Comparison of ENCODE assay signal across 14 mouse cellular contexts in the genomic region with DNA sequence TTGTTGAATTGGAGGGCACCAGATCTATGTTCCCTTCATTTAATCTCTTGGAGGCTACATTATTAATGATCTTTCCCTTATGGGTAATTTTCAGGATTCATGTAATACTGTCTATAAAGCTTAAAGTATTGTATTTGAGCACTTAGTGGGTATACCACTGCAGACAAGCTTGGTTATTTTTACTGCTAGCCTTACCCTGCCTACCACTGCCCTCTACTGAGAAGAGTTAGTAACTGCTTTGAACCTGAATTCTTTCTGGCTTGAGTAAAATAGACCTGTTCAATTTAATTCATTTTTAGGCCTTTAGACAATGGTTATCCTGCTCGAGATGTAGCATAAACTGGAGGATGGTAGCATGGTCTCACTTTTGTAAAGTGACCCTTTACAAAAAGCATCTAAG.
DNase-seq lines count a peak whose midpoint lies in the region; ATAC-seq and TF ChIP-seq lines count a peak whose summit lies in the region.
"Had no signal": no experiment of that assay in that cellular context is flagged by ENCODE, and none has a peak within 500 bp of the region (broad histone marks: within the 10 kb centered on the region; RNA-seq: fewer than 3 reads in every experiment).

No protein-coding gene starts in this region.

- H3K27me3 ChIP-seq in limb, embryonic 14.5 days (ENCODE audit: control insufficient read depth, insufficient read depth, low read length) = no peaks in the 10 kb centered on the region
- no peaks in the 10 kb centered on the region for H3K27me3 ChIP-seq in limb, embryonic 10.5 days (ENCODE audit: low read depth, poor library complexity, severe bottlenecking)
- H3K27me3 ChIP-seq in MEL (ENCODE audit: control insufficient read depth in 1 of 2, insufficient read depth in 2 of 2, low read length in 2 of 2) = no peaks in the 10 kb centered on the region
- H3K27me3 ChIP-seq: embryonic facial prominence, embryonic 15.5 days; heart, embryonic 15.5 days; limb, embryonic 13.5 days had no signal

- peak; percentile 63 for TF ChIP-seq CTCF in gastrocnemius, adult 2 months (IDR thresholded peaks at IDR 0.05)
- TF ChIP-seq CTCF in MEL (IDR thresholded peaks at IDR 0.05 in 2 of 3, conservative IDR thresholded peaks at IDR 0.05 in 1 of 3; ENCODE audit: control insufficient read depth in 1 of 3, insufficient read depth in 1 of 3, low read depth in 2 of 3, low read length in 3 of 3, poor library complexity in 1 of 3, severe bottlenecking in 1 of 3) = peak in 1 of 3 experiments; percentile 22; a peak in 1 of 6 replicates

- no peak overlapping the region for H3K4me2 ChIP-seq in limb, embryonic 14.5 days (replicated peaks; ENCODE audit: low read depth, low read length, severe bottlenecking)
- H3K4me2 ChIP-seq: embryonic facial prominence, embryonic 15.5 days; heart, embryonic 15.5 days; limb, embryonic 13.5 days; midbrain, embryonic 11.5 days had no signal

- H3K4me3 ChIP-seq in gastrocnemius, adult 2 months = no peak overlapping the region
- H3K4me3 ChIP-seq in limb, embryonic 14.5 days (replicated peaks; ENCODE audit: low read length) = no peak overlapping the region
- no peak overlapping the region for H3K4me3 ChIP-seq in limb, embryonic 10.5 days
- no peak overlapping the region for H3K4me3 ChIP-seq in MEL (ENCODE audit: control insufficient read depth in 1 of 2, insufficient read depth in 1 of 2, low read depth in 2 of 2, low read length in 2 of 2)
- H3K4me3 ChIP-seq: embryonic facial prominence, embryonic 15.5 days; heart, embryonic 15.5 days; limb, embryonic 13.5 days had no signal

- peak; percentile 18 for TF ChIP-seq RAD21 in MEL (IDR thresholded peaks at IDR 0.05; ENCODE audit: low read depth, low read length)

- 25% methylated on average over 1 of the region's 1 CpGs for WGBS in limb, embryonic 14.5 days
- 52% methylated on average over 1 of the region's 1 CpGs for WGBS in limb, embryonic 10.5 days

- H3K36me3 ChIP-seq in limb, embryonic 14.5 days (ENCODE audit: control insufficient read depth, insufficient read depth, low read length) = no peaks in the 10 kb centered on the region
- H3K36me3 ChIP-seq in limb, embryonic 10.5 days = no peaks in the 10 kb centered on the region
- no peaks in the 10 kb centered on the region for H3K36me3 ChIP-seq in MEL (ENCODE audit: control insufficient read depth in 1 of 2, insufficient read depth in 2 of 2, low read length in 2 of 2)
- H3K36me3 ChIP-seq: embryonic facial prominence, embryonic 15.5 days; heart, embryonic 15.5 days; limb, embryonic 13.5 days had no signal

- H3K9me3 ChIP-seq in limb, embryonic 14.5 days (ENCODE audit: control insufficient read depth, low read length) = no peaks in the 10 kb centered on the region
- no peaks in the 10 kb centered on the region for H3K9me3 ChIP-seq in limb, embryonic 10.5 days (replicated peaks)
- H3K9me3 ChIP-seq in MEL (replicated peaks; ENCODE audit: insufficient read depth, low read length) = no peaks in the 10 kb centered on the region
- H3K9me3 ChIP-seq: embryonic facial prominence, embryonic 15.5 days; heart, embryonic 15.5 days; limb, embryonic 13.5 days had no signal

- no peaks in the 10 kb centered on the region for H3K4me1 ChIP-seq in limb, embryonic 14.5 days (ENCODE audit: control insufficient read depth, insufficient read depth, low read length)
- H3K4me1 ChIP-seq in limb, embryonic 10.5 days = no peaks in the 10 kb centered on the region
- H3K4me1 ChIP-seq in MEL (ENCODE audit: control insufficient read depth in 1 of 2, insufficient read depth in 2 of 2, low read length in 2 of 2) = no peaks in the 10 kb centered on the region
- H3K4me1 ChIP-seq: embryonic facial prominence, embryonic 15.5 days; heart, embryonic 15.5 days; limb, embryonic 13.5 days had no signal

- no peak for ATAC-seq in limb, embryonic 14.5 days (ENCODE audit: low FRiP score, low read depth)
- 0 out of 2 replicates have a peak, but pooled peaks have one; percentile 56 for ATAC-seq in common myeloid progenitor, adult 5-6 weeks (replicated peaks; ENCODE audit: low read depth, poor library complexity, severe bottlenecking)

- TF ChIP-seq POLR2A in limb, embryonic 14.5 days (IDR thresholded peaks at IDR 0.05; ENCODE audit: borderline replicate concordance, extremely low read depth, insufficient read depth, insufficient read length) = no peak
- no peak for TF ChIP-seq POLR2A in MEL (IDR thresholded peaks at IDR 0.05; ENCODE audit: control insufficient read depth in 1 of 2, insufficient read depth in 1 of 2, low read depth in 1 of 2, low read length in 2 of 2, poor library complexity in 1 of 2)

- intact Hi-C loops in gastrocnemius, adult 2 months (cut with DNase I) = loop anchor here (2.0 kb wide), 1 partner anchor 214 kb away; no protein-coding TSS in a partner anchor
- intact Hi-C loops in left cerebral cortex, postnatal 4 days (cut with DNase I) = no loop called here

- no peak for TF ChIP-seq EP300 in MEL (IDR thresholded peaks at IDR 0.05; ENCODE audit: low read depth in 1 of 2, low read length in 2 of 2)

- DNase-seq in gastrocnemius, adult 2 months = no peak
- DNase-seq in gastrocnemius, postnatal 10 days = no peak
- peak; percentile 18 for DNase-seq in limb, embryonic 14.5 days (ENCODE audit: low spot score)
- DNase-seq in limb, embryonic 10.5 days (ENCODE audit: low spot score) = no peak
- peak; percentile 6 for DNase-seq in MEL (ENCODE audit: low read depth, low spot score)
- no peak for DNase-seq in left cerebral cortex, postnatal 4 days
- no peak for DNase-seq in adrenal gland, adult 18-20 months (ENCODE audit: low spot score in 2 of 2)
- DNase-seq: cerebellum, adult 11 months; right cerebral cortex, postnatal 25 days had no signal

- no peak overlapping the region for H3K27ac ChIP-seq in gastrocnemius, adult 2 months
- no peak overlapping the region for H3K27ac ChIP-seq in limb, embryonic 14.5 days (replicated peaks; ENCODE audit: low read depth, low read length)
- H3K27ac ChIP-seq in limb, embryonic 10.5 days = no peak overlapping the region
- H3K27ac ChIP-seq in MEL (ENCODE audit: control insufficient read depth, low read depth, low read length) = no peak overlapping the region
- H3K27ac ChIP-seq: embryonic facial prominence, embryonic 15.5 days; heart, embryonic 15.5 days; limb, embryonic 13.5 days had no signal

- H3K79me2 ChIP-seq in MEL (ENCODE audit: control insufficient read depth, insufficient read depth, low read length, poor library complexity) = no peaks in the 10 kb centered on the region

- no peak overlapping the region for H3K9ac ChIP-seq in limb, embryonic 14.5 days (ENCODE audit: low read depth, low read length, severe bottlenecking)
- no peak overlapping the region for H3K9ac ChIP-seq in MEL (ENCODE audit: control insufficient read depth, low read depth, low read length, poor library complexity, severe bottlenecking)
- H3K9ac ChIP-seq: embryonic facial prominence, embryonic 15.5 days; heart, embryonic 15.5 days; limb, embryonic 13.5 days had no signal

TF ChIP-seq in MEL, 35 proteins besides CTCF, POLR2A, EP300 and RAD21:
- TF ChIP-seq BHLHE40 (IDR thresholded peaks at IDR 0.05; ENCODE audit: borderline replicate concordance, low read depth, low read length) (no peak), SMC3 (IDR thresholded peaks at IDR 0.05; ENCODE audit: low read depth, low read length) (peak; percentile 12; the same call in 1 of the 2 replicates)

Comparison
In these comparisons a context has a peak if more than half of its experiments do, and no peak if none do; other contexts are left out.
1. DNase-seq: peak in limb, embryonic 14.5 days (single experiment) and MEL (single experiment); none in gastrocnemius, adult 2 months (single experiment), gastrocnemius, postnatal 10 days (single experiment), limb, embryonic 10.5 days (single experiment), left cerebral cortex, postnatal 4 days (single experiment) and adrenal gland, adult 18-20 months (0 of 2).